Mouse (Mus musculus) heart, embryonic 16.5 days (tissue): Measurements from ENCODE around the gene Tmem185a. TPM values are rescaled to one million over a fixed set of nuclear protein-coding genes. Genes with fewer than 3 reads are reported as not detected.
"Not testable (repeated sequence)": the region's sequence is repeated elsewhere in the genome, so short reads cannot be mapped to it uniquely, and the experiment has no call there.

Experiments used
- ATAC-seq: fragments of 200-750 bp; cut with Nextera tagmentation; replicated peaks from 2 replicates; pipeline ENCODE4 v1.8.0; 2017; ENCODE audit warnings: moderate number of reproducible peaks; ENCODE audit not compliant: insufficient read depth, low FRiP score; ENCODE audit errors: extremely low read depth
- H3K27ac ChIP-seq: fragments of 300-500 bp; sonication (generic); 2 replicates; pipeline ENCODE4 v1.5.1; 2014; ENCODE audit warnings: mild to moderate bottlenecking, low read length, control low read depth, moderate library complexity
- H3K27me3 ChIP-seq: fragments of 300-500 bp; sonication (generic); 2 replicates; pipeline ENCODE4 v1.6.1; 2014; ENCODE audit warnings: low read length, mixed read lengths; ENCODE audit not compliant: control insufficient read depth, insufficient read depth
- H3K36me3 ChIP-seq: fragments of 300-500 bp; sonication (generic); 2 replicates; pipeline ENCODE4 v1.6.1; 2014; ENCODE audit not compliant: control insufficient read depth, insufficient read depth
- H3K4me1 ChIP-seq: fragments of 300-500 bp; sonication (generic); 2 replicates; pipeline ENCODE4 v1.6.1; 2014; ENCODE audit warnings: low read length, mixed read lengths; ENCODE audit not compliant: control insufficient read depth, insufficient read depth
- H3K4me2 ChIP-seq: fragments of 300-500 bp; sonication (generic); 2 replicates; pipeline ENCODE4 v1.6.1; 2014; ENCODE audit warnings: low read depth, mild to moderate bottlenecking, control low read depth, low read length
- H3K4me3 ChIP-seq: fragments of 300-500 bp; sonication (generic); 2 replicates; pipeline ENCODE4 v1.5.1; 2014; ENCODE audit warnings: mild to moderate bottlenecking, control low read depth, low read length
- H3K9ac ChIP-seq: fragments of 300-500 bp; sonication (generic); 2 replicates; pipeline ENCODE4 v1.6.1; 2014; ENCODE audit warnings: low read length, control low read depth
- H3K9me3 ChIP-seq: fragments of 300-500 bp; sonication (generic); replicated peaks from 2 replicates; pipeline ENCODE4 v1.6.1; 2016; ENCODE audit warnings: low read length; ENCODE audit not compliant: control insufficient read depth
- WGBS: fragments of 180-500 bp; shearing (Covaris S2); extraction: QIAGEN DNeasy Blood & Tissue Kit; methylation state at CpG from one replicate; pipeline ENCODE4 v1.1.7; 2014; 5-methylcytosine and 5-hydroxymethylcytosine counted together
- polyA plus RNA-seq: library from polyadenylated mRNA; unstranded; fragments of >200 nt; fragmentation: Nextera tagmentation; extraction: Ambion mirVana; gene quantifications from 2 replicates; pipeline ENCODE4 v1.2.1, GENCODE M21; 2015

Tmem185a gene
- 31.9 and 39.3 TPM in 2 replicates for polyA plus RNA-seq

DNA sequence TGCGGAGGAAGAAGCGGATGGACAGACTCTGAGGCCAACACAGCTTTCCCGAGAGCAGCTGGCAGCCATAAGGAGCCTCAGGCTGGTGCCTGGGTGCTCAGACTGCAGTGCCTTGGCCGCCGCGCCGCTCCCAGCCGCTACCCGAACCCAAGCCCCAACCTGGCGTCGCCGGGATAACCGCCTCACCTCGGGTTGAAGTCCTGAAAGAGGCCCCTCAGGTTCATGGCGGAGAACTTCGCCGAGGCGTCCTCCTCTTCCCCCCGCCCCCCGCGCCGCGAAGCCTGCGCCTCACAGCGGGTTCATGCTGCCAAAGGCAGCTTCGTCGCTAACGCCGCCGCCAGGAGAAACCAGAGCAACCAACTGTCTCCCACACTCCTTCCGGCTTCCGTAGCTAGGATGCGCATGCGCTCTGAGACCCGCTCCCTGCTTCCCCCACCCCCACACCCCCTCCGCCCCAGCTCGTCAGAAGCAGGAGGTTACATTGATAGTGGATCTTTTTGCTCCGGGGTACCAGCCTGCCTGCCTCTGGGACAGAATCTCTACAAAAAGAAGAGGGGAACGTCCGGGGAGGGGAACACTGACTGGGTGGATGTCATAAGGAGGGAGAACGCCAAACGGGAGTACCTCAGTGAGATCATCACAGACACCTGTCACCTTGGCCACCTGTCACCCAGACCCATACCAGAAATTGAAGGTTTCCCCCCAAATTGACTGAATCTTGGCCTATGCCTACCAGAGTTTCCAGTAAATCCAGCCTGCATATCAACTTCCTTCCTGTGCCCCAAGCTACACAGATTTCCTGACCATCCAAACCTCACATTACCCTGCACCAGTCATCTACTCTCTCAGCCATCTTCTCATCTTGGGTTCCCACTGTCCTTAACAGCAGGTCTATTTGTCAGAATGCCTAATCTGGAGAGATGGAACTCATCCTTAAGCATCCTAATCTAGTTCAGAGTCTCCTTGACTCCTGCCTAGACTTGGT lies at the start of gene Tmem185a:
TSS of gene Tmem185a (minus strand) at position 389 of the 985 bp plus-strand sequence.
- H3K4me3 ChIP-seq = peak within 1 kb of the TSS; percentile 69
- H3K9ac ChIP-seq = peak within 1 kb of the TSS; percentile 82
- 15% methylated on average over 41 of the region's 42 CpGs for WGBS
- H3K9me3 ChIP-seq = no peaks in the 10 kb centered on the region
- ATAC-seq = peak; percentile 82
- H3K4me2 ChIP-seq = peak within 1 kb of the TSS; percentile 69
- H3K4me1 ChIP-seq = peaks cover 5% of the 10 kb centered on the region
- no peaks in the 10 kb centered on the region for H3K36me3 ChIP-seq
- peak within 1 kb of the TSS; percentile 78 for H3K27ac ChIP-seq
- H3K27me3 ChIP-seq = no peaks in the 10 kb centered on the region

DNA sequence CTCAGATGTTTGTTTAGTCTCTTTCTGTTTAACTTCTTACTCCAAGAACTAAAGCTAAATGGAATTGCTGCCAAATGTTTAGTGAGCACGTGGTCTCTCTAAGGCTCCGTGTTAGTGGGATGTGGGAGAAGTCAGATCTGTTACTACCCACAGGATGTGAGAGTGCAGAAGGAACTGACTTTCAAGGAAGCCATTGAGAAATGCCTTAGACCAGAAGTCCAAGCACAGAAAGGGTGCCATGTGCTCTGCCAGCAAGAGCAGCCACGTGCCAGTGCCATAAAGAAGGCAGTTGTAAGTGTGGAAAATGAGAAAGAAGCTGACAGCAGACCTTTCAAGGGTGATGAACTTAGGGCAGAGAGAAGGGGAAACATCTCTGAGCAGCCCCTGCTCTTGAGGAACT lies 37.4 kb upstream of the Tmem185a start:
- H3K9ac ChIP-seq, H3K9me3 ChIP-seq, ATAC-seq, H3K27ac ChIP-seq, H3K4me2 ChIP-seq, H3K4me1 ChIP-seq, H3K27me3 ChIP-seq, H3K36me3 ChIP-seq, H3K4me3 ChIP-seq: not testable (repeated sequence)
- WGBS = 64% methylated on average over 3 of the region's 3 CpGs

DNA sequence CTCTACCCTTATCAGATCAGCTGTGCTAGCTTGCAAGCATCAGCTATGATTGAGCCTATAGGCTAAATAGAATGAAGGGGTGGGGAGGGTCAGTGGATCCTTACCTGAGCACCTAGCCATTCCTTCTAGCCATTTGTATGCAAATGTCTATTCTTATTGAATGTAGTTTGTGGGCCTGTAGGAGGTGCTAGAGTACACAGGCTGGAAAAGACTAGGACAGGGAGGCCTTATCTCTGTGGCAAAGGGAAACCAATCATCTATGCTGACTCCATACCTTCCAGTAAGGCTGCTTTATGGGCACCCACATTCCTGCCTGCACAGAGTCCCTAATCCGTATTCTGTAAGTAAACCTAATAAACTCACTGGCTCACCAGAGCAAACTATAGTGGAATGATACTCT lies 10.3 kb upstream of the Tmem185a start:
- H3K27ac ChIP-seq, ATAC-seq, H3K36me3 ChIP-seq, H3K9me3 ChIP-seq, H3K4me1 ChIP-seq, H3K4me3 ChIP-seq, H3K27me3 ChIP-seq, H3K9ac ChIP-seq, H3K4me2 ChIP-seq: not testable (repeated sequence)
- WGBS = no CpG with 5 or more reads among the region's 1 CpGs

DNA sequence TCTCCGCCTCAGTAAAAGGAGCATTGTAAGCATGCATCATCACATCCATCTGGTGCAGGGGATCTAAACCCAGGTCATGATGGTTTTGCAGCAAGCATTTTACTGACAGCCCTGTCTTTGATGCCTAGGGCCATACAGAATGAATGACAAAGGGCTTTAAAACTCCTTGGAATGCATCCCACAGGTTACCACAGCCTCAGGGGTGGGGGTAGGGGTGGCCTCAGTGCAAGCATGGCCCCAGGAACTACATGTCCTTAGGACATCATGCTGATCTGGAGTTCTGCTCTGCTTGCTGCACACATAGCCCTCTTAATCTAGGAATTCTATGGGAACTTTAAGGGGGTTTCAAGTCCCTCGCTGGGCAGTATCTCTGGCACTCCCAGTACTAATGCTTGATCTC lies 5.2 kb upstream of the Tmem185a start:
- Histone ChIP-seq H3K9ac (no peak overlapping the region), H3K4me1 (no peaks in the 10 kb centered on the region), H3K36me3 (no peaks in the 10 kb centered on the region), H3K9me3 (no peaks in the 10 kb centered on the region), H3K27ac (no peak overlapping the region), H3K4me3 (no peak overlapping the region), H3K4me2 (no peak overlapping the region), H3K27me3 (no peaks in the 10 kb centered on the region)
- WGBS = 55% methylated on average over 2 of the region's 2 CpGs
- no peak for ATAC-seq

- Histone ChIP-seq H3K9ac (no peak overlapping the region), H3K27me3 (no peaks in the 10 kb centered on the region), H3K36me3 (no peaks in the 10 kb centered on the region), H3K4me1 (peaks cover 5% of the 10 kb centered on the region), H3K4me2 (no peak overlapping the region), H3K9me3 (no peaks in the 10 kb centered on the region), H3K4me3 (no peak overlapping the region), H3K27ac (no peak overlapping the region)
- 49% methylated on average over 5 of the region's 5 CpGs for WGBS
- no peak for ATAC-seq
These were observed 1.7 kb upstream of the Tmem185a start for GRCm38 (mm10) chrX:70478701-70479100.

DNA sequence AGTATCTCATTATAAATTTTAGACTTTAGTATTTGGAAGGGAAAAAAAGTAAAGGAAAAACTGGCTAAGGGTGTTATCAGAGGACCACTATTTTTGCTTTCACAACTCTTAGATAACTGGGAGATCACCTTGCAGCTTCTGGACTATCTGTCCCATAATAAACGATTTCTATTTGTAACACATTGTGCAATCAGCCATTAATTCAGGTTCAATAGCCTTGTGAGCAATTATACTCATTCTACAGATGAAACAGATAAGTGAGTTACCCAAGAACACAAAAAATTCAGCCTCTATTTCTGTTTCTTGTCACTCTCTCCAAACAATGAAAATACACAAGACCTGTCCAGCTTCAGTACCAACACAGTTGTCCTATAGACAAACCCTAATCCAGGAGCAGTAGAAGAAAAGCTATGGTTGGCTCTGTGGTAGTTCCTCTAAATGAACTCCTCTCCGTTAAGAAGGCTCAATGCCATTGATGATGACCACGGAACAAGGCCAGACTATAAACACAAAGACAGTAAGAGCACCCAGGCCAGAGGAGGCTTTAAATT lies 1.7 kb downstream of the Tmem185a start:
- Histone ChIP-seq H3K4me2 (no peak overlapping the region; the same call in 1 of the 2 replicates), H3K27me3 (no peaks in the 10 kb centered on the region), H3K9ac (no peak overlapping the region), H3K27ac (no peak overlapping the region), H3K36me3 (no peaks in the 10 kb centered on the region), H3K4me1 (peaks cover 5% of the 10 kb centered on the region), H3K9me3 (no peaks in the 10 kb centered on the region), H3K4me3 (no peak overlapping the region)
- WGBS = 62% methylated on average over 3 of the region's 3 CpGs
- no peak for ATAC-seq

DNA sequence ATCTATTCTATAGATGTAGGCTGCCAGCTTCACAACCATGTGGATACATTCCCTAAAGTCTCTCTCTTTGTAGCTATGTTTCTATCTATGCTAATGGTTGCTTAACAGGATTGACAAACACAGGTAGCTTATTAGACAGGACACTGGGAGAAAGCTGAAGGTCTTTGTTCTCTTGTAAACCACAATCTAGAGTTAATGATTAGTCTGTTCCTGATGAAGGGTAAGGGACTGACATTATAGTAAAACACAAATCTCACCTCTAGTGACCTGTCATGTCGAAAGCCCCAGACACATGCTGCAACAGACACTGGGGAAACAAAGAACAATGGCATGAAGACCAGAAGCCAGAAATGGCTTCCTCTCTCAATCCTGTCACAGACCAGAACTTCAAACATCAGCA lies 10.1 kb downstream of the Tmem185a start:
- 55% methylated on average over 1 of the region's 1 CpGs for WGBS
- Histone ChIP-seq H3K4me1 (no peaks in the 10 kb centered on the region), H3K27me3 (no peaks in the 10 kb centered on the region), H3K9ac (no peak overlapping the region), H3K36me3 (peaks cover 2% of the 10 kb centered on the region), H3K9me3 (no peaks in the 10 kb centered on the region), H3K4me2 (no peak overlapping the region), H3K4me3 (no peak overlapping the region), H3K27ac (no peak overlapping the region)
- no peak for ATAC-seq

GRCm38 (mm10) chrX:70465489-70465888 lies 11.5 kb downstream of the Tmem185a start:
- Histone ChIP-seq H3K27me3 (no peaks in the 10 kb centered on the region), H3K36me3 (peaks cover 4% of the 10 kb centered on the region), H3K4me2 (no peak overlapping the region), H3K4me3 (no peak overlapping the region), H3K27ac (no peak overlapping the region), H3K4me1 (no peaks in the 10 kb centered on the region), H3K9me3 (no peaks in the 10 kb centered on the region), H3K9ac (no peak overlapping the region)
- 85% methylated on average over 2 of the region's 2 CpGs for WGBS
- no peak for ATAC-seq

- 75% methylated on average over 5 of the region's 5 CpGs for WGBS
- H3K4me1 ChIP-seq = no peaks in the 10 kb centered on the region
- no peak for ATAC-seq
- no peaks in the 10 kb centered on the region for H3K9me3 ChIP-seq
- H3K36me3 ChIP-seq = peaks cover 4% of the 10 kb centered on the region
- H3K4me2 ChIP-seq = no peak overlapping the region
- no peak overlapping the region for H3K27ac ChIP-seq
- no peak overlapping the region for H3K9ac ChIP-seq
- no peaks in the 10 kb centered on the region for H3K27me3 ChIP-seq
- no peak overlapping the region for H3K4me3 ChIP-seq
These were observed 13.4 kb downstream of the Tmem185a start for GRCm38 (mm10) chrX:70463621-70464020.
